Mouse (Mus musculus): ENCODE measurements around the gene Zfp169. TPM values are rescaled to one million over a fixed set of nuclear protein-coding genes. Genes with fewer than 3 reads are reported as not detected.

The Zfp169 gene
- 15.2 and 15.5 TPM in 2 replicates for polyA plus RNA-seq (2012; rRNA removed)

GRCm38 (mm10) chr13:48513003-48513929 lies at the start of gene Zfp169, which contains the start of gene A830005F24Rik:
Zfp169 (minus strand) TSS chr13:48513451.
A830005F24Rik (plus strand) TSS chr13:48513570.
- Histone ChIP-seq H3K27me3 (ENCODE audit: control insufficient read depth, insufficient read depth, low read length) (no peaks in the 10 kb centered on the region), H3K4me3 (replicated peaks; ENCODE audit: insufficient read depth, low read depth, low read length) (peak within 1 kb of the TSS; percentile 78), H3K27ac (ENCODE audit: insufficient read depth, low read length) (peak within 1 kb of the TSS; percentile 58), H3K4me1 (ENCODE audit: control insufficient read depth, insufficient read depth, low read length) (no peaks in the 10 kb centered on the region; the same call in 1 of the 2 replicates)
- DNase-seq, result peak; percentile 88 to 94
- under 1% methylated on average over 34 of the region's 34 CpGs for WGBS
- no peak for TF ChIP-seq CTCF (IDR thresholded peaks at IDR 0.05; ENCODE audit: borderline replicate concordance, insufficient read depth, low read depth, low read length)
- TF ChIP-seq POLR2A (IDR thresholded peaks at IDR 0.05; ENCODE audit: borderline replicate concordance, insufficient read depth, low read length), result peak; percentile 86; the same call in 1 of the 2 replicates

GRCm38 (mm10) chr13:48562336-48562735 lies 49.1 kb upstream of the Zfp169 start:
- H3K27me3 ChIP-seq (ENCODE audit: control insufficient read depth, insufficient read depth, low read length), result no peaks in the 10 kb centered on the region
- DNase-seq, result no peak
- H3K4me3 ChIP-seq (replicated peaks; ENCODE audit: insufficient read depth, low read depth, low read length), result no peak overlapping the region
- 27% methylated on average over 5 of the region's 5 CpGs for WGBS
- H3K4me1 ChIP-seq (ENCODE audit: control insufficient read depth, insufficient read depth, low read length), result peaks cover 7% of the 10 kb centered on the region
- H3K27ac ChIP-seq (ENCODE audit: insufficient read depth, low read length), result no peak overlapping the region
- no peak for TF ChIP-seq CTCF (IDR thresholded peaks at IDR 0.05; ENCODE audit: borderline replicate concordance, insufficient read depth, low read depth, low read length)
- no peak for TF ChIP-seq POLR2A (IDR thresholded peaks at IDR 0.05; ENCODE audit: borderline replicate concordance, insufficient read depth, low read length)

- Histone ChIP-seq H3K27ac (ENCODE audit: insufficient read depth, low read length) (no peak overlapping the region), H3K4me3 (replicated peaks; ENCODE audit: insufficient read depth, low read depth, low read length) (no peak overlapping the region), H3K4me1 (ENCODE audit: control insufficient read depth, insufficient read depth, low read length) (peaks cover 7% of the 10 kb centered on the region), H3K27me3 (ENCODE audit: control insufficient read depth, insufficient read depth, low read length) (no peaks in the 10 kb centered on the region)
- TF ChIP-seq POLR2A (IDR thresholded peaks at IDR 0.05; ENCODE audit: borderline replicate concordance, insufficient read depth, low read length) (no peak), CTCF (IDR thresholded peaks at IDR 0.05; ENCODE audit: borderline replicate concordance, insufficient read depth, low read depth, low read length) (no peak)
- WGBS, result 95% methylated on average over 2 of the region's 2 CpGs
- DNase-seq, result no peak
Observed at GRCm38 (mm10) chr13:48561481-48561880, 48.2 kb upstream of the Zfp169 start.

GRCm38 (mm10) chr13:48555976-48556375 lies 42.7 kb upstream of the Zfp169 start:
- H3K27ac ChIP-seq (ENCODE audit: insufficient read depth, low read length), result no peak overlapping the region
- no peak overlapping the region for H3K4me3 ChIP-seq (replicated peaks; ENCODE audit: insufficient read depth, low read depth, low read length)
- no peak for DNase-seq
- 88% methylated on average over 1 of the region's 1 CpGs for WGBS
- H3K4me1 ChIP-seq (ENCODE audit: control insufficient read depth, insufficient read depth, low read length), result peaks cover 14% of the 10 kb centered on the region
- TF ChIP-seq CTCF (IDR thresholded peaks at IDR 0.05; ENCODE audit: borderline replicate concordance, insufficient read depth, low read depth, low read length) (no peak), POLR2A (IDR thresholded peaks at IDR 0.05; ENCODE audit: borderline replicate concordance, insufficient read depth, low read length) (no peak)
- no peaks in the 10 kb centered on the region for H3K27me3 ChIP-seq (ENCODE audit: control insufficient read depth, insufficient read depth, low read length)

- no peak overlapping the region for H3K27ac ChIP-seq (ENCODE audit: insufficient read depth, low read length)
- no peak overlapping the region for H3K4me3 ChIP-seq (replicated peaks; ENCODE audit: insufficient read depth, low read depth, low read length)
- 96% methylated on average over 1 of the region's 1 CpGs for WGBS
- TF ChIP-seq POLR2A (IDR thresholded peaks at IDR 0.05; ENCODE audit: borderline replicate concordance, insufficient read depth, low read length) (no peak), CTCF (IDR thresholded peaks at IDR 0.05; ENCODE audit: borderline replicate concordance, insufficient read depth, low read depth, low read length) (no peak)
- no peaks in the 10 kb centered on the region for H3K27me3 ChIP-seq (ENCODE audit: control insufficient read depth, insufficient read depth, low read length)
- no peak for DNase-seq
- H3K4me1 ChIP-seq (ENCODE audit: control insufficient read depth, insufficient read depth, low read length), result peaks cover 14% of the 10 kb centered on the region
Observed at GRCm38 (mm10) chr13:48554552-48554951, 41.3 kb upstream of the Zfp169 start.

- TF ChIP-seq CTCF (IDR thresholded peaks at IDR 0.05; ENCODE audit: borderline replicate concordance, insufficient read depth, low read depth, low read length) (no peak), POLR2A (IDR thresholded peaks at IDR 0.05; ENCODE audit: borderline replicate concordance, insufficient read depth, low read length) (no peak)
- H3K4me3 ChIP-seq (replicated peaks; ENCODE audit: insufficient read depth, low read depth, low read length), result no peak overlapping the region
- WGBS, result 46% methylated on average over 5 of the region's 5 CpGs
- 0 out of 2 replicates have a peak overlapping the region, but pooled peaks have one; percentile 7 for H3K27ac ChIP-seq (ENCODE audit: insufficient read depth, low read length)
- no peak for DNase-seq
- H3K4me1 ChIP-seq (ENCODE audit: control insufficient read depth, insufficient read depth, low read length), result peaks cover 14% of the 10 kb centered on the region
- no peaks in the 10 kb centered on the region for H3K27me3 ChIP-seq (ENCODE audit: control insufficient read depth, insufficient read depth, low read length)
Observed at GRCm38 (mm10) chr13:48553511-48553910, 40.3 kb upstream of the Zfp169 start.

- peak overlapping the region; percentile 8 for H3K4me3 ChIP-seq (replicated peaks; ENCODE audit: insufficient read depth, low read depth, low read length)
- peak; percentile 72; the same call in 1 of the 2 replicates for TF ChIP-seq POLR2A (IDR thresholded peaks at IDR 0.05; ENCODE audit: borderline replicate concordance, insufficient read depth, low read length)
- TF ChIP-seq CTCF (IDR thresholded peaks at IDR 0.05; ENCODE audit: borderline replicate concordance, insufficient read depth, low read depth, low read length), result no peak
- peaks cover 14% of the 10 kb centered on the region for H3K4me1 ChIP-seq (ENCODE audit: control insufficient read depth, insufficient read depth, low read length)
- WGBS, result 2% methylated on average over 21 of the region's 21 CpGs
- peak overlapping the region; percentile 34 for H3K27ac ChIP-seq (ENCODE audit: insufficient read depth, low read length)
- peak; percentile 94 to 95 for DNase-seq
- H3K27me3 ChIP-seq (ENCODE audit: control insufficient read depth, insufficient read depth, low read length), result no peaks in the 10 kb centered on the region
Observed at GRCm38 (mm10) chr13:48552181-48553090, 39.2 kb upstream of the Zfp169 start.
